Mouse (Mus musculus) CH12.LX (cell line): Measurements from ENCODE around the gene Htatip2. TPM values are rescaled to one million over a fixed set of nuclear protein-coding genes. Genes with fewer than 3 reads are reported as not detected.

Experiments used
- DNase-seq: peaks from one replicate; pipeline ENCODE4 v3.0.0-alpha.2; 2013; ENCODE audit errors: extremely low read depth
- H3K27ac ChIP-seq: 2 replicates; pipeline ENCODE4 v1.5.1; 2012; ENCODE audit warnings: low read depth, mild to moderate bottlenecking, control low read depth, moderate library complexity; ENCODE audit not compliant: insufficient read depth
- H3K27me3 ChIP-seq: replicated peaks from 2 replicates; pipeline ENCODE3; 2012; ENCODE audit warnings: inconsistent platforms
- H3K36me3 ChIP-seq, 2 experiments: replicated peaks in 1 of 2; 2 replicates each; pipeline versions ENCODE3 to v1.6.1; 2012; ENCODE audit warnings: inconsistent platforms in 1 of 2, low read length in 1 of 2, mild to moderate bottlenecking in 1 of 2, mixed read lengths in 1 of 2, moderate library complexity in 1 of 2; ENCODE audit not compliant: control insufficient read depth in 1 of 2, insufficient read depth in 1 of 2
- H3K4me1 ChIP-seq, 2 experiments: 2 replicates each; pipeline ENCODE4 v1.6.1; 2012; ENCODE audit warnings: inconsistent platforms in 1 of 2, moderate library complexity in 1 of 2; ENCODE audit not compliant: insufficient read depth in 2 of 2, control insufficient read depth in 1 of 2
- H3K4me2 ChIP-seq: 2 replicates; pipeline ENCODE4 v1.6.1; 2012; ENCODE audit warnings: low read depth, mild to moderate bottlenecking, control low read depth; ENCODE audit not compliant: poor library complexity, insufficient read depth, severe bottlenecking
- H3K4me3 ChIP-seq, 3 experiments: fragments of 150-350 bp in 1 of 3; sonication (generic) in 1 of 3; replicated peaks in 1 of 3; 2 replicates each; pipeline versions ENCODE3 to v1.5.1; 2011 to 2012; ENCODE audit warnings: low read depth in 2 of 3, low read length in 2 of 3, mild to moderate bottlenecking in 2 of 3, moderate library complexity in 2 of 3, control low read depth in 1 of 3, improper control_type of control experiment in 1 of 3, inconsistent platforms in 1 of 3, mixed read lengths in 1 of 3; ENCODE audit not compliant: poor library complexity in 1 of 3
- H3K79me2 ChIP-seq: replicated peaks from 2 replicates; pipeline ENCODE4 v1.6.1; 2012; ENCODE audit warnings: mild to moderate bottlenecking, moderate library complexity; ENCODE audit not compliant: control insufficient read depth, poor library complexity, insufficient read depth, severe bottlenecking; ENCODE audit errors: extremely low read depth
- H3K9ac ChIP-seq: 2 replicates; pipeline ENCODE4 v1.6.1; 2012; ENCODE audit warnings: low read depth, mild to moderate bottlenecking, control low read depth, moderate library complexity; ENCODE audit not compliant: insufficient read depth
- H3K9me3 ChIP-seq: replicated peaks from 2 replicates; pipeline ENCODE3; 2012; ENCODE audit warnings: low read length, inconsistent platforms, mixed read lengths
- CHD1 ChIP-seq: IDR thresholded peaks from 2 replicates; pipeline ENCODE4 v1.6.1; 2012; ENCODE audit warnings: low read depth, low read length, improper control_type of control experiment, inconsistent platforms
- CHD2 ChIP-seq: IDR thresholded peaks from 2 replicates; pipeline ENCODE4 v1.6.1; 2011; ENCODE audit warnings: low read length, improper control_type of control experiment
- ELF1 ChIP-seq: IDR thresholded peaks from 2 replicates; pipeline ENCODE4 v1.6.1; 2014; ENCODE audit warnings: low read depth, mild to moderate bottlenecking, inconsistent platforms, low read length, improper control_type of control experiment
- ETS1 ChIP-seq: conservative IDR thresholded peaks from 2 replicates; pipeline ENCODE4 v1.6.1; 2012; ENCODE audit warnings: low read depth, mild to moderate bottlenecking, inconsistent platforms, low read length, improper control_type of control experiment, moderate library complexity
- GABPA ChIP-seq: IDR thresholded peaks from 2 replicates; pipeline ENCODE4 v1.6.1; 2012; ENCODE audit warnings: low read depth, low read length, improper control_type of control experiment, inconsistent platforms; ENCODE audit not compliant: insufficient replicate concordance
- HCFC1 ChIP-seq: IDR thresholded peaks from 2 replicates; pipeline ENCODE4 v1.6.1; 2012; ENCODE audit warnings: low read depth, mild to moderate bottlenecking, inconsistent platforms, low read length, improper control_type of control experiment
- IRF4 ChIP-seq: IDR thresholded peaks from 2 replicates; pipeline ENCODE4 v1.6.1; 2014; ENCODE audit warnings: low read depth, mild to moderate bottlenecking, inconsistent platforms, low read length, improper control_type of control experiment
- JUND ChIP-seq: conservative IDR thresholded peaks from 2 replicates; pipeline ENCODE4 v1.6.1; 2011; ENCODE audit warnings: low read depth, low read length, improper control_type of control experiment
- KAT2A ChIP-seq: IDR thresholded peaks from 2 replicates; pipeline ENCODE4 v1.6.1; 2012; ENCODE audit warnings: low read length, improper control_type of control experiment, inconsistent platforms; ENCODE audit not compliant: insufficient replicate concordance
- MAFK ChIP-seq: IDR thresholded peaks from 2 replicates; pipeline ENCODE4 v1.6.1; 2011; ENCODE audit warnings: low read length, improper control_type of control experiment; ENCODE audit not compliant: insufficient replicate concordance
- MAX ChIP-seq: IDR thresholded peaks from 2 replicates; pipeline ENCODE4 v1.6.1; 2011; ENCODE audit warnings: low read length, improper control_type of control experiment
- MAZ ChIP-seq: IDR thresholded peaks from 2 replicates; pipeline ENCODE4 v1.6.1; 2012; ENCODE audit warnings: low read depth, mild to moderate bottlenecking, inconsistent platforms, low read length, improper control_type of control experiment, moderate library complexity
- MXI1 ChIP-seq: IDR thresholded peaks from 2 replicates; pipeline ENCODE4 v1.6.1; 2011; ENCODE audit warnings: mild to moderate bottlenecking, low read depth, low read length, improper control_type of control experiment
- NELFE ChIP-seq: IDR thresholded peaks from 2 replicates; pipeline ENCODE4 v1.6.1; 2011; ENCODE audit warnings: low read depth, low read length, improper control_type of control experiment
- PAX5 ChIP-seq: IDR thresholded peaks from 2 replicates; pipeline ENCODE4 v1.6.1; 2012; ENCODE audit warnings: low read length, inconsistent platforms, mixed read lengths
- POLR2A ChIP-seq: IDR thresholded peaks from 2 replicates; pipeline ENCODE4 v1.6.1; 2011; ENCODE audit warnings: low read depth, mild to moderate bottlenecking, improper control_type of control experiment, low read length
- SIN3A ChIP-seq: IDR thresholded peaks from 2 replicates; pipeline ENCODE4 v1.6.1; 2012; ENCODE audit warnings: low read length, improper control_type of control experiment, inconsistent platforms
- SMC3 ChIP-seq: IDR thresholded peaks from 2 replicates; pipeline ENCODE4 v1.6.1; 2011; ENCODE audit warnings: low read depth, low read length, improper control_type of control experiment
- UBTF ChIP-seq: IDR thresholded peaks from 2 replicates; pipeline ENCODE4 v1.6.1; 2012; ENCODE audit warnings: low read depth, mild to moderate bottlenecking, inconsistent platforms, low read length, improper control_type of control experiment, moderate library complexity
- ZMIZ1 ChIP-seq: IDR thresholded peaks from 2 replicates; pipeline ENCODE4 v1.6.1; 2012; ENCODE audit warnings: low read depth, mild to moderate bottlenecking, inconsistent platforms, low read length, improper control_type of control experiment
- dilution Hi-C: fragments of 300-500 bp; cut with MboI; formaldehyde crosslinking; loops from 2 replicates; pipeline ENCODE4 v1.14.3; 2020; ENCODE audit warnings: low sequenced_read_pairs; ENCODE audit not compliant: extremely low pct_unique_long_range_greater_than_20kb, extremely low pct_ligation_motif_present
- in situ Hi-C: fragments of 300-500 bp; cut with MboI; formaldehyde crosslinking; loops from 3 replicates; pipeline ENCODE4 v1.14.3; 2019; ENCODE audit warnings: low sequenced_read_pairs, low pct_ligation_motif_present, low pct_unique_long_range_greater_than_20kb, mixed read lengths
- polyA plus RNA-seq: library from polyadenylated mRNA; unstranded; fragments of >175 nt; gene quantifications from 2 replicates; pipeline ENCODE4 v1.2.1, GENCODE M21; 2012; ENCODE audit warnings: low read depth; ENCODE audit not compliant: insufficient read length
- total RNA-seq, 2 experiments: library from RNA; depleted of rRNA; stranded (reverse); fragments of 300-350 nt in 1 of 2; fragments of >200 nt in 1 of 2; gene quantifications; 2 replicates each; pipeline ENCODE4 v1.2.3; 2012 to 2014

The Htatip2 gene
- not detected in 2 replicates for total RNA-seq (2012; rRNA removed)
- total RNA-seq (2014; rRNA removed): not detected in 2 replicates
- polyA plus RNA-seq: not detected in 2 replicates

- H3K9ac ChIP-seq: no peak within 1 kb of the TSS
- no peak within 1 kb of the TSS for H3K4me2 ChIP-seq
- no peak within 1 kb of the TSS for H3K4me3 ChIP-seq
- dilution Hi-C loops (no loop called here), in situ Hi-C loops (loop anchor here (5.0 to 10.0 kb wide), 2 partner anchors 142 to 284 kb away; no protein-coding TSS in a partner anchor)
- H3K9me3 ChIP-seq: peaks cover 8% of the 10 kb centered on the region
- no peaks in the 10 kb centered on the region for H3K36me3 ChIP-seq
- no peak within 1 kb of the TSS for H3K27ac ChIP-seq
- DNase-seq: no peak
- no peaks in the 10 kb centered on the region for H3K79me2 ChIP-seq
- no peak for TF ChIP-seq CHD1
- no peaks in the 10 kb centered on the region for H3K27me3 ChIP-seq
- H3K4me1 ChIP-seq: peaks cover 0 to 5% of the 10 kb centered on the region in 2 experiments; a peak in 1 of 4 replicates
These were observed at the start of gene Htatip2 for GRCm38 (mm10) chr7:49758934-49759571. Htatip2 (plus strand) TSS chr7:49759115.

- DNase-seq: no peak
- in situ Hi-C loops: no loop called here
- dilution Hi-C loops: no loop called here
These were observed 49.4 kb upstream of the Htatip2 start for GRCm38 (mm10) chr7:49709381-49710021.

GRCm38 (mm10) chr7:49717942-49718733 is 40.8 kb upstream of the Htatip2 start:
- dilution Hi-C loops (no loop called here), in situ Hi-C loops (no loop called here)
- no peaks in the 10 kb centered on the region for H3K36me3 ChIP-seq
- H3K4me2 ChIP-seq: no peak overlapping the region
- no peak overlapping the region for H3K4me3 ChIP-seq
- H3K27ac ChIP-seq: no peak overlapping the region
- TF ChIP-seq KAT2A (no peak), ETS1 (no peak), POLR2A (no peak), HCFC1 (no peak), PAX5 (no peak), CHD2 (no peak), SIN3A (no peak), MAX (no peak), JUND (no peak), NELFE (no peak), MAZ (no peak), IRF4 (no peak), MAFK (no peak), ELF1 (no peak), UBTF (no peak), MXI1 (no peak), ZMIZ1 (no peak)
- H3K4me1 ChIP-seq: peaks cover 0 to 8% of the 10 kb centered on the region in 2 experiments; a peak in 2 of 4 replicates
- no peaks in the 10 kb centered on the region for H3K27me3 ChIP-seq
- no peaks in the 10 kb centered on the region for H3K9me3 ChIP-seq
- H3K9ac ChIP-seq: no peak overlapping the region
- no peaks in the 10 kb centered on the region for H3K79me2 ChIP-seq
- no peak for DNase-seq

More at GRCm38 (mm10) chr7:49709381-49710021, 49.4 kb upstream of the Htatip2 start:
- Histone ChIP-seq H3K27me3 (no peaks in the 10 kb centered on the region), H3K4me3 (no peak overlapping the region), H3K9ac (no peak overlapping the region), H3K79me2 (no peaks in the 10 kb centered on the region), H3K9me3 (no peaks in the 10 kb centered on the region), H3K27ac (no peak overlapping the region), H3K4me2 (no peak overlapping the region), H3K4me1 (no peaks in the 10 kb centered on the region), H3K36me3 (no peaks in the 10 kb centered on the region)
- TF ChIP-seq MAX (no peak), GABPA (no peak), ELF1 (no peak), SMC3 (no peak), CHD2 (no peak)
